Mouse (Mus musculus) liver, embryonic 16.5 days (tissue): ENCODE data around the gene Pik3r1. TPM values are rescaled to one million over a fixed set of nuclear protein-coding genes. Genes with fewer than 3 reads are reported as not detected.
A peak's percentile ranks its signal among the peaks of the same experiment; 100 is the strongest.

ENCODE experiments used
- ATAC-seq: fragments of 200-750 bp; cut with Nextera tagmentation; 2 replicates; pipeline ENCODE4 v1.8.0; 2017; ENCODE audit warnings: low read depth, mild to moderate bottlenecking, moderate number of reproducible peaks, moderate library complexity
- H3K27ac ChIP-seq: fragments of 300-500 bp; sonication (generic); 2 replicates; pipeline ENCODE4 v1.5.1; 2014; ENCODE audit warnings: mild to moderate bottlenecking, low read length
- H3K27me3 ChIP-seq: fragments of 300-500 bp; sonication (generic); 2 replicates; pipeline ENCODE4 v1.6.1; 2014; ENCODE audit warnings: low read depth, low read length, mixed read lengths; ENCODE audit not compliant: control insufficient read depth, insufficient read depth
- H3K36me3 ChIP-seq: fragments of 300-500 bp; sonication (generic); 2 replicates; pipeline ENCODE4 v1.6.1; 2014; ENCODE audit warnings: mild to moderate bottlenecking; ENCODE audit not compliant: control insufficient read depth, insufficient read depth
- H3K4me1 ChIP-seq: fragments of 300-500 bp; sonication (generic); 2 replicates; pipeline ENCODE4 v1.6.1; 2014; ENCODE audit warnings: low read depth, low read length, mixed read lengths; ENCODE audit not compliant: control insufficient read depth
- H3K4me2 ChIP-seq: fragments of 300-500 bp; sonication (generic); 2 replicates; pipeline ENCODE4 v1.6.1; 2014; ENCODE audit warnings: low read depth, low read length, mixed read lengths
- H3K4me3 ChIP-seq: fragments of 300-500 bp; sonication (generic); 2 replicates; pipeline ENCODE4 v1.5.1; 2014; ENCODE audit warnings: low read depth, mild to moderate bottlenecking, low read length
- H3K9ac ChIP-seq: fragments of 300-500 bp; sonication (generic); 2 replicates; pipeline ENCODE4 v1.6.1; 2014; ENCODE audit warnings: low read depth, low read length
- H3K9me3 ChIP-seq: fragments of 300-500 bp; sonication (generic); replicated peaks from 2 replicates; pipeline ENCODE4 v1.6.1; 2016; ENCODE audit warnings: low read length; ENCODE audit not compliant: control insufficient read depth
- WGBS: fragments of 180-500 bp; shearing (Covaris S2); extraction: QIAGEN DNeasy Blood & Tissue Kit; methylation state at CpG from one replicate; pipeline ENCODE4 v1.1.7; 2014; ENCODE audit not compliant: insufficient replicate concordance; 5-methylcytosine and 5-hydroxymethylcytosine counted together
- polyA plus RNA-seq: library from polyadenylated mRNA; unstranded; fragments of >200 nt; fragmentation: Nextera tagmentation; extraction: Ambion mirVana; gene quantifications from 2 replicates; pipeline ENCODE4 v1.2.1, GENCODE M21; 2015

The Pik3r1 gene
- polyA plus RNA-seq, 1 experiment from 2014 or later, result 18.6 TPM

GRCm38 (mm10) chr13:101746012-101746595 is 21.9 kb downstream of the Pik3r1 start:
- H3K9ac ChIP-seq, result no peak overlapping the region
- no peaks in the 10 kb centered on the region for H3K27me3 ChIP-seq
- no peaks in the 10 kb centered on the region for H3K9me3 ChIP-seq
- H3K4me1 ChIP-seq, result peaks cover 16% of the 10 kb centered on the region
- H3K4me2 ChIP-seq, result no peak overlapping the region
- ATAC-seq, result no peak
- H3K4me3 ChIP-seq, result no peak overlapping the region
- no peaks in the 10 kb centered on the region; the same call in 1 of the 2 replicates for H3K36me3 ChIP-seq
- WGBS, result 68% methylated on average over 8 of the region's 8 CpGs
- no peak overlapping the region for H3K27ac ChIP-seq

- H3K9ac ChIP-seq, result no peak overlapping the region
- no peaks in the 10 kb centered on the region for H3K27me3 ChIP-seq
- H3K4me2 ChIP-seq, result no peak overlapping the region
- H3K27ac ChIP-seq, result no peak overlapping the region
- no peak overlapping the region for H3K4me3 ChIP-seq
- no peak for ATAC-seq
- H3K36me3 ChIP-seq, result no peaks in the 10 kb centered on the region; the same call in 1 of the 2 replicates
- WGBS, result 42% methylated on average over 5 of the region's 5 CpGs
- no peaks in the 10 kb centered on the region for H3K9me3 ChIP-seq
- H3K4me1 ChIP-seq, result peaks cover 20% of the 10 kb centered on the region
Observed at GRCm38 (mm10) chr13:101744943-101745342, 23.1 kb downstream of the Pik3r1 start.

DNA sequence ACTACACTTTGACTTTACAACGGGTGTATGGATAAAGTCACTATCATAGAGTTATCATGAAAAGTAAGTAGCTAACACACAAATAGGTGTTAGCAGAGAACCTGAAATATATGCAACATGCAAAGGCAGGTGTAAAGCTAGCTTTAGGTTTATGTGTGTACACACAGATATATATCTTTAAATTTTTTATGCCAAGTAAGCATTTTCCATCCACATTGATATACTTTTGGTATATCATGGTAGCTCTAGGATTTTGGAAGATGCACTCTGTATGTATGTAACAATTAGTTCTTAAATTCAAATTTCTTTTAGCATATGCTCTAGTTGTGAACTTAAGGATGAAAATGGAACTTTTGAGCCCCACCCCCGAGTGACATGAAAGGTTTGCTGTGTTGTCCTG is 24.0 kb downstream of the Pik3r1 start:
- ATAC-seq, result no peak
- no peak overlapping the region for H3K4me3 ChIP-seq
- 52% methylated on average over 2 of the region's 2 CpGs for WGBS
- H3K4me1 ChIP-seq, result peaks cover 24% of the 10 kb centered on the region
- H3K27me3 ChIP-seq, result no peaks in the 10 kb centered on the region
- H3K9ac ChIP-seq, result no peak overlapping the region
- no peaks in the 10 kb centered on the region for H3K9me3 ChIP-seq
- no peak overlapping the region; the same call in 1 of the 2 replicates for H3K27ac ChIP-seq
- H3K36me3 ChIP-seq, result no peaks in the 10 kb centered on the region; the same call in 1 of the 2 replicates
- no peak overlapping the region for H3K4me2 ChIP-seq

DNA sequence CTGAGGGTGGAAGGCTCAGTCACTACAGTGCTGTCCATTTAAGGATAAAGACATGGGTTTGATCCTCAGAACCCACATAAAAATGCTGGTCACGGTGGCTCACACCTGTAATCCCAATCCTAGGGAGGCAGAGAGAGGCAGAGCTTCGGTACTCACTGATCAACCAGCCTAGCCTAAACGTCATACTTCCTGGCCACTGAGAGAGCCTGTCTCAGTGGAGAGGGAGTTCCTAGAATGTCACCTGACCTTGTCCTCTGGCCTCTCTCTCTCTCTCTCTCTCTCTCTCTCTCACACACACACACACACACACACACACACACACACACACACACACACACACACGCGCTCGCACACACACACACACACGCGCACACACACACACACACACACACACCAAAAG is 24.8 kb downstream of the Pik3r1 start:
- WGBS, result 38% methylated on average over 8 of the region's 8 CpGs
- ATAC-seq, result 0 out of 2 replicates have a peak, but pooled peaks have one; percentile 35

GRCm38 (mm10) chr13:101742596-101742995 is 25.4 kb downstream of the Pik3r1 start:
- 23% methylated on average over 6 of the region's 6 CpGs for WGBS
- Histone ChIP-seq H3K9me3 (no peaks in the 10 kb centered on the region), H3K9ac (no peak overlapping the region), H3K27me3 (no peaks in the 10 kb centered on the region), H3K4me2 (peak overlapping the region; percentile 24; the same call in 1 of the 2 replicates), H3K27ac (peak overlapping the region; percentile 74), H3K36me3 (no peaks in the 10 kb centered on the region; the same call in 1 of the 2 replicates), H3K4me1 (peaks cover 25% of the 10 kb centered on the region), H3K4me3 (no peak overlapping the region)
- no peak for ATAC-seq

More for the DNA sequence above, 24.8 kb downstream of the Pik3r1 start:
- Histone ChIP-seq H3K9me3 (no peaks in the 10 kb centered on the region), H3K27ac (no peak overlapping the region), H3K4me1 (peaks cover 24% of the 10 kb centered on the region), H3K9ac (no peak overlapping the region), H3K4me3 (no peak overlapping the region), H3K27me3 (no peaks in the 10 kb centered on the region), H3K36me3 (no peaks in the 10 kb centered on the region; the same call in 1 of the 2 replicates), H3K4me2 (no peak overlapping the region)

DNA sequence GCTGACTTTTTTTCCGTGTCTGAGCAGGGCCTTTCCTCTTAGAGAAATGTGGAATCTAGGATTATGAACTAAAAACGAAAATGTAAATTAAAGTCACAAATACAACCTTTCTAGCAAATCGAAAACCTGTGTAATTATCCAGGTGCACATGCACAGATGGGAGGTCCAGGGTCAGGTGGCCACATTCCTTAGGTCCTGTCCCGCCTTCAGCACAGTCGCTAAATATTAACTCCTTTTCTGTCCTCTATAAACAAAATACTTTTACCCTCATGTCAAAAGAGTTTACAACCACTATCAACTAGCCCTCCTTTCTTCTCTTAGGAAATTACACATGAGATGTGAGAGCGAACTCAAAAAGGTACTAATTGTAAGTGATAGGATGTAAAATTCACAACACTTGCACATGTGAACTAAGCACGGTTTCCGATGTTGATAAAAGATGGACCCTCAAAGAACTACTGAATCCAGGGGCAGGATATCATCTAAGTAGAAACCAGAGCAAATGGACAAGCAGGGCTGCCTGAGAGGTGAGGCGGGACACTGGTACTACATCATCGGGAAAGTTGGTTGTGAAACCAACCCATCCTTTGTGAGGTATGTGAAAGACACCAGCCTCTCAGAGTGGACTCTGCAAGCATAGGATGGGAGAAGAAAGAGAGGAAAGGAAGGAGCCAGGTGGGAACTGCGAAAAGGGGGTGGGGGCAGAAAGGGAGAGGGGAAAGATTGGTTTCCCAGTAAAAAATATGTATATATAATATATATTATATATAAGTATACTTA is 26.3 kb downstream of the Pik3r1 start:
- H3K9ac ChIP-seq, result no peak overlapping the region
- H3K4me1 ChIP-seq, result peaks cover 32% of the 10 kb centered on the region
- H3K27ac ChIP-seq, result no peak overlapping the region
- no peaks in the 10 kb centered on the region for H3K27me3 ChIP-seq
- ATAC-seq, result peak; percentile 56; the same call in 1 of the 2 replicates
- no peaks in the 10 kb centered on the region; the same call in 1 of the 2 replicates for H3K36me3 ChIP-seq
- H3K4me2 ChIP-seq, result peak overlapping the region; percentile 28
- H3K9me3 ChIP-seq, result no peaks in the 10 kb centered on the region
- 62% methylated on average over 11 of the region's 11 CpGs for WGBS
- H3K4me3 ChIP-seq, result no peak overlapping the region

GRCm38 (mm10) chr13:101739732-101740381 is 28.2 kb downstream of the Pik3r1 start:
- Histone ChIP-seq H3K36me3 (no peaks in the 10 kb centered on the region), H3K27ac (no peak overlapping the region), H3K4me3 (no peak overlapping the region), H3K27me3 (no peaks in the 10 kb centered on the region), H3K4me1 (peaks cover 32% of the 10 kb centered on the region), H3K4me2 (no peak overlapping the region), H3K9me3 (no peaks in the 10 kb centered on the region), H3K9ac (no peak overlapping the region)
- 38% methylated on average over 4 of the region's 4 CpGs for WGBS
- peak; percentile 20; the same call in 1 of the 2 replicates for ATAC-seq

DNA sequence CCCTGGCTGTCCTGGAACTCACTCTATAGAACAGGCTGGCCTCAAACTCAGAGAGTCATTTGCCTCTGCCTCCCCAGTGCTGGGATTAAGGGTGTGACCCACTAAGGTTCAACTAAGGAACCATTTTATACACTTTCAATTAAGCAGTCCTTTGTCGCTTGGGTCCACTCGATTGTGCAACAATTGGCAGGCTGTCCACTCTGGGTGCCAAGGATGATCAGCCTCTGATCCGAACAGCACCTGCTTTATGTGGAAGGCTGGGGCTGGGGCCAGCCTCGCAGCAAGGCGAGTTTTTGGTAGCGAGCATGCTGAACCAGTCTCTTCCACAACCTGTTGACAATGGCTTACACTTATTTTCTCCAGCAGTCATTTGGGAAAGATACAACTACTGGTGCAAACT is 29.2 kb downstream of the Pik3r1 start:
- Histone ChIP-seq H3K4me1 (peaks cover 29% of the 10 kb centered on the region), H3K27ac (no peak overlapping the region)
- 74% methylated on average over 6 of the region's 6 CpGs for WGBS

More for the DNA sequence above, 29.2 kb downstream of the Pik3r1 start:
- Histone ChIP-seq H3K9me3 (no peaks in the 10 kb centered on the region), H3K36me3 (no peaks in the 10 kb centered on the region), H3K27me3 (no peaks in the 10 kb centered on the region), H3K4me2 (no peak overlapping the region), H3K4me3 (no peak overlapping the region), H3K9ac (no peak overlapping the region)
- ATAC-seq, result no peak
